ENCODE assay signal across 23 mouse cellular contexts in genomic region chr19:53162927-53163326, GRCm38 (mm10). TPM values are rescaled to one million over a fixed set of nuclear protein-coding genes. Genes with fewer than 3 reads are reported as not detected.
DNase-seq lines count a peak whose midpoint lies in the region; ATAC-seq and TF ChIP-seq lines count a peak whose summit lies in the region.
"Had no signal": no experiment of that assay in that cellular context is flagged by ENCODE, and none has a peak within 500 bp of the region (broad histone marks: within the 10 kb centered on the region; RNA-seq: fewer than 3 reads in every experiment).

No protein-coding gene starts in this region.

- TF ChIP-seq EP300 in liver, postnatal 0 days (IDR thresholded peaks at IDR 0.05; ENCODE audit: low read depth), result no peak

- no peak for DNase-seq in liver, postnatal 0 days
- DNase-seq in liver, embryonic 11.5 days (ENCODE audit: low spot score), result no peak
- peak; percentile 36 for DNase-seq in CD4-positive, CD25-positive, alpha-beta regulatory T cell, adult 2 months (ENCODE audit: low read depth, low spot score)
- DNase-seq in left cerebral cortex, postnatal 4 days, result no peak
- DNase-seq: adrenal gland, adult 8-10 months; cerebellum, adult 9-11 months; gastrocnemius, postnatal 25 days; heart, postnatal 10 days; kidney, adult 11 months; lung, adult 2 months; lung, postnatal 4 days; right cerebral cortex, postnatal 14 days; thymus, postnatal 14 days had no signal

- TF ChIP-seq CTCF in liver, postnatal 0 days (IDR thresholded peaks at IDR 0.05; ENCODE audit: low read depth), result no peak

- peak overlapping the region; percentile 16; the same call in 1 of the 2 replicates for H3K27ac ChIP-seq in liver, postnatal 0 days (ENCODE audit: low read depth)
- no peak overlapping the region for H3K27ac ChIP-seq in liver, embryonic 11.5 days (ENCODE audit: low read depth, low read length)
- no peak overlapping the region for H3K27ac ChIP-seq in hindbrain, embryonic 16.5 days (ENCODE audit: low read depth, low read length)
- H3K27ac ChIP-seq: embryonic facial prominence, embryonic 13.5 days; hindbrain, embryonic 15.5 days; kidney, postnatal 0 days; neural tube, embryonic 13.5 days had no signal

- no peaks in the 10 kb centered on the region for H3K36me3 ChIP-seq in liver, postnatal 0 days (replicated peaks; ENCODE audit: insufficient read depth, low read length)
- no peaks in the 10 kb centered on the region for H3K36me3 ChIP-seq in liver, embryonic 11.5 days (ENCODE audit: control insufficient read depth, insufficient read depth, low read length)
- H3K36me3 ChIP-seq in hindbrain, embryonic 16.5 days (ENCODE audit: control insufficient read depth, insufficient read depth, low read length), result no peaks in the 10 kb centered on the region
- H3K36me3 ChIP-seq: embryonic facial prominence, embryonic 13.5 days; hindbrain, embryonic 15.5 days; neural tube, embryonic 13.5 days had no signal

- no peak for ATAC-seq in liver, postnatal 0 days
- ATAC-seq in liver, embryonic 11.5 days (replicated peaks; ENCODE audit: low FRiP score), result no peak
- ATAC-seq in hematopoietic stem cell, adult 5-6 weeks (replicated peaks in 1 of 2; ENCODE audit: insufficient read depth in 1 of 2, low FRiP score in 2 of 2, low TSS enrichment in 1 of 2, low read depth in 1 of 2, poor library complexity in 2 of 2, severe bottlenecking in 2 of 2), result peak; percentile 42 to 51; a peak in 2 of 4 replicates
- ATAC-seq in neutrophil, adult 5-6 weeks (ENCODE audit: extremely low read depth, insufficient number of reproducible peaks, low FRiP score, poor library complexity, severe bottlenecking), result peak; percentile 73
- no peak for ATAC-seq in hindbrain, embryonic 16.5 days
- ATAC-seq: forebrain, embryonic 14.5 days had no signal

- no peaks in the 10 kb centered on the region for H3K9me3 ChIP-seq in liver, postnatal 0 days (ENCODE audit: low read length)
- no peaks in the 10 kb centered on the region for H3K9me3 ChIP-seq in liver, embryonic 11.5 days (ENCODE audit: control insufficient read depth, low read length)
- no peaks in the 10 kb centered on the region for H3K9me3 ChIP-seq in hindbrain, embryonic 16.5 days (ENCODE audit: control insufficient read depth, low read length)
- H3K9me3 ChIP-seq: embryonic facial prominence, embryonic 13.5 days; hindbrain, embryonic 15.5 days; neural tube, embryonic 13.5 days had no signal

- H3K4me1 ChIP-seq in liver, postnatal 0 days (ENCODE audit: insufficient read depth), result peaks cover 17% of the 10 kb centered on the region
- H3K4me1 ChIP-seq in liver, embryonic 11.5 days (replicated peaks; ENCODE audit: control insufficient read depth, insufficient read depth, low read length), result peaks cover 2% of the 10 kb centered on the region
- peaks cover 12% of the 10 kb centered on the region for H3K4me1 ChIP-seq in hindbrain, embryonic 16.5 days (ENCODE audit: control insufficient read depth, insufficient read depth, low read depth, low read length)

- no peak overlapping the region for H3K4me3 ChIP-seq in liver, postnatal 0 days (ENCODE audit: low read depth, low read length)
- no peak overlapping the region for H3K4me3 ChIP-seq in liver, embryonic 11.5 days (ENCODE audit: low read depth, low read length)
- H3K4me3 ChIP-seq in hindbrain, embryonic 16.5 days (ENCODE audit: low read length), result no peak overlapping the region
- H3K4me3 ChIP-seq: embryonic facial prominence, embryonic 13.5 days; hindbrain, embryonic 15.5 days; neural tube, embryonic 13.5 days had no signal

- intact Hi-C loops in left cerebral cortex, postnatal 4 days (cut with DNase I), result no loop called here

- no peaks in the 10 kb centered on the region for H3K27me3 ChIP-seq in liver, postnatal 0 days (ENCODE audit: insufficient read depth, low read length)
- H3K27me3 ChIP-seq in liver, embryonic 11.5 days (replicated peaks; ENCODE audit: control insufficient read depth, insufficient read depth, low read length), result no peaks in the 10 kb centered on the region
- H3K27me3 ChIP-seq in hindbrain, embryonic 16.5 days (replicated peaks; ENCODE audit: control insufficient read depth, insufficient read depth, low read length), result no peaks in the 10 kb centered on the region
- H3K27me3 ChIP-seq: embryonic facial prominence, embryonic 13.5 days; hindbrain, embryonic 15.5 days; neural tube, embryonic 13.5 days had no signal

- H3K4me2 ChIP-seq in liver, postnatal 0 days (ENCODE audit: low read depth, low read length), result peak overlapping the region; percentile 38
- H3K4me2 ChIP-seq in liver, embryonic 11.5 days, result no peak overlapping the region
- H3K4me2 ChIP-seq in hindbrain, embryonic 16.5 days (ENCODE audit: low read length), result no peak overlapping the region
- H3K4me2 ChIP-seq: embryonic facial prominence, embryonic 13.5 days; heart, embryonic 11.5 days; hindbrain, embryonic 15.5 days; midbrain, embryonic 11.5 days; neural tube, embryonic 13.5 days had no signal

- H3K9ac ChIP-seq in liver, postnatal 0 days (replicated peaks), result no peak overlapping the region
- no peak overlapping the region for H3K9ac ChIP-seq in liver, embryonic 11.5 days (ENCODE audit: low read depth, low read length)
- no peak overlapping the region for H3K9ac ChIP-seq in hindbrain, embryonic 16.5 days (ENCODE audit: low read depth, low read length)
- H3K9ac ChIP-seq: embryonic facial prominence, embryonic 13.5 days; hindbrain, embryonic 15.5 days; neural tube, embryonic 13.5 days had no signal

- 52% methylated on average over 6 of the region's 6 CpGs for WGBS in liver, postnatal 0 days (ENCODE audit: insufficient replicate concordance)
- WGBS in liver, embryonic 11.5 days, result 70% methylated on average over 6 of the region's 6 CpGs
- 88% methylated on average over 6 of the region's 6 CpGs for WGBS in hindbrain, embryonic 16.5 days

RNA-seq across cellular contexts. Expression of gene Add3, which starts 22.7 kb away (rescaled TPM):
- 17.5 and 21.4 TPM in 2 replicates for polyA plus RNA-seq in liver, postnatal 0 days (2015; fragmentation: Nextera tagmentation; extraction: Ambion mirVana)
- 65.0 and 69.0 TPM in 2 replicates for polyA plus RNA-seq in liver, embryonic 11.5 days (2014; fragmentation: Nextera tagmentation; extraction: Ambion mirVana)
- total RNA-seq in hematopoietic stem cell, adult 5-6 weeks (2017), result 67.0 and 67.7 TPM in 2 replicates
- 397 and 420 TPM in 2 replicates for total RNA-seq in neutrophil, adult 5-6 weeks (2017)
- polyA plus RNA-seq in hindbrain, embryonic 16.5 days (2015; fragmentation: Nextera tagmentation; extraction: Ambion mirVana), result 48.5 and 51.6 TPM in 2 replicates
- 10 to 100 TPM; 93.4 to 93.5 TPM for total RNA-seq in left cerebral cortex, postnatal 4 days (2021)

Comparison
In these comparisons a context has a peak if more than half of its experiments do, and no peak if none do; other contexts are left out.
1. ATAC-seq: peak in hematopoietic stem cell, adult 5-6 weeks (2 of 2) and neutrophil, adult 5-6 weeks (single experiment); none in liver, postnatal 0 days (single experiment), liver, embryonic 11.5 days (single experiment) and hindbrain, embryonic 16.5 days (single experiment).